Mouse (Mus musculus): Measurements from ENCODE around the gene Gm8797. TPM values are rescaled to one million over a fixed set of nuclear protein-coding genes. Genes with fewer than 3 reads are reported as not detected.
A peak's percentile ranks its signal among the peaks of the same experiment; 100 is the strongest.

Gene Gm8797
- 0.67 and 2.2 TPM in 2 replicates for total RNA-seq (2015)
- total RNA-seq (2017), result 30.8 and 45.5 TPM in 2 replicates

GRCm38 (mm10) chr3:5750506-5750905 is at the start of gene Gm8797:
Gene Gm8797 (plus strand): TSS chr3:5750806.
- 0 out of 2 replicates have a peak, but pooled peaks have one; percentile 37 for ATAC-seq (replicated peaks; ENCODE audit: poor library complexity)

- no peak for ATAC-seq (replicated peaks; ENCODE audit: poor library complexity)
Measured at GRCm38 (mm10) chr3:5714481-5714880, 36.1 kb upstream of the Gm8797 start.

- no peak for ATAC-seq (replicated peaks; ENCODE audit: poor library complexity)
Measured at GRCm38 (mm10) chr3:5732931-5733330, 17.7 kb upstream of the Gm8797 start.

- no peak for ATAC-seq (replicated peaks; ENCODE audit: poor library complexity)
Measured at GRCm38 (mm10) chr3:5754763-5755478, 4.3 kb downstream of the Gm8797 start.

- ATAC-seq (replicated peaks; ENCODE audit: poor library complexity), result no peak
Measured at GRCm38 (mm10) chr3:5766256-5766655, 15.7 kb downstream of the Gm8797 start.

- no peak for ATAC-seq (replicated peaks; ENCODE audit: poor library complexity)
Measured at GRCm38 (mm10) chr3:5776894-5777293, 26.3 kb downstream of the Gm8797 start.
